Mouse (Mus musculus) adrenal gland, postnatal 14 days (tissue): Measurements from ENCODE around the gene Ankle1. TPM values are rescaled to one million over a fixed set of nuclear protein-coding genes. Genes with fewer than 3 reads are reported as not detected.
A peak's percentile ranks its signal among the peaks of the same experiment; 100 is the strongest.

Experiments
- DNase-seq: peaks from one replicate; pipeline ENCODE4 v3.0.0; 2021; ENCODE audit warnings: mixed read lengths
- total RNA-seq: library from RNA; stranded (reverse); gene quantifications from 2 replicates; pipeline ENCODE4 v1.2.3, GENCODE M21; 2021

The Ankle1 gene
- total RNA-seq, 1 experiment from 2014 or later: 5.8 TPM

GRCm38 (mm10) chr8:71381971-71382961 lies 23.5 kb upstream of the Ankle1 start:
- peak; percentile 94 for DNase-seq

GRCm38 (mm10) chr8:71383396-71383795 lies 22.4 kb upstream of the Ankle1 start:
- DNase-seq: peak; percentile 51

DNA sequence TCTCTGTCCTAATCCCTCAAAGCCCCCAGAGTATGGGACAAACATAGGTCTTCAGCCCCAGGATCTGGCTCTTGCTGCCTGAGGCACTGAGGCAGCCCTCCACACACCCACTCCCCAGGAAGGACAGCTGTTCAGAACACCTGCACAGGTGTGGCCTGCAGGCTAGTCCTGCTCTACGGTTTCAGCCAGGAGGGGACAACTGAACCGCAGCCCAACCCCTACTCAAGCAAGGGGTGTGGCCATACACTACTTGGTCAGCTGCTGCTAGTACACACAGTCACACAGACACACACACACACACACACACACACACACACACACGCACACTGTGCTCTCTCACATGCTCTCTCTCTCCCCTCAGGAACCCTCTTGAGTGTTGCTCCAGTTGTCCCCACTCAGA lies 21.9 kb upstream of the Ankle1 start:
- DNase-seq: no peak

- DNase-seq: no peak
Measured at GRCm38 (mm10) chr8:71385212-71385835, 20.5 kb upstream of the Ankle1 start.

- no peak for DNase-seq
Measured at GRCm38 (mm10) chr8:71388267-71388666, 17.5 kb upstream of the Ankle1 start.

GRCm38 (mm10) chr8:71391696-71392095 lies 14.1 kb upstream of the Ankle1 start:
- no peak for DNase-seq

GRCm38 (mm10) chr8:71392391-71392790 lies 13.4 kb upstream of the Ankle1 start:
- no peak for DNase-seq

GRCm38 (mm10) chr8:71392871-71393270 lies 12.9 kb upstream of the Ankle1 start:
- peak; percentile 75 for DNase-seq

GRCm38 (mm10) chr8:71394481-71394880 lies 11.3 kb upstream of the Ankle1 start:
- DNase-seq: peak; percentile 4

DNA sequence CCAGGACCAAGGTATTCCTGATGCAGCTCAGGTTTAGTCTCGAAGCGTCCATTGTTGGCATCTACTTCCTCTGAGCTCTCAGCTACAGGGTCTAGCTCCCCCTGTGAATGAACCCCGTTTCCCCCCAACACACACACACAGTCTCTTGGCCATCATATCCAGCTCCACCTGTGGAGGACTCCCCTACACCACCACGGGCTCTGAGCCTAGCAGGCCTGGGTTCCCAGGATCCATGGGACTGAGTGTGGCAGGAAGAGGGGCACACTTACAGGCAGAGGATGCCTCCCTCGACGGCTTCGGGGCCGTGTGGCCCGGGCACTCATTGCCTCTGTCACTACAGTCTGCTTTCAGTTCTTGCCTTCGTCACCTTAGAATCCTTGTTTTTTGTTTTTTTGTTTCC lies 10.7 kb upstream of the Ankle1 start:
- DNase-seq: no peak

DNA sequence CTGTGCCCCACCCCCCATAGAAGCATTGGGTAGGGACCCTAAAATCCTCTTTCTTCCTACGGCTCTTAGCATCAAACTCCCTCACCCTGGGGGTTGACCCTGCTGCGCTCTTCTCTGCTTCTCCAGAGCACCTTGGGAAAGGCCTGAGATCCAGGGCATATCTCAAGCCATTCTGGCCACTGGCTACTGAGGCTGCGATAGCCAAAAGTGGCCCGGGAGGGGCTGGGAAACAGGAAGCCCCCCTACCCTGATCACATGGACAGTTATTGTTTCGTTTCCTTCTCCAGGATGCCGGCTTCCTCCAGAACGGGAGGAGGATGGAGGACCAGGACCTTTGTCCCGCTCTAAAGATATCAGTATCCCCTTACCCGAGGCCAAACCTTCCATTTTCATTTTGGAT lies 10.2 kb upstream of the Ankle1 start, which contains the start of gene Ushbp1:
Gene Ushbp1, minus strand, starts transcription at position 174 of the 400 bp plus-strand sequence.
- DNase-seq: peak; percentile 49

DNA sequence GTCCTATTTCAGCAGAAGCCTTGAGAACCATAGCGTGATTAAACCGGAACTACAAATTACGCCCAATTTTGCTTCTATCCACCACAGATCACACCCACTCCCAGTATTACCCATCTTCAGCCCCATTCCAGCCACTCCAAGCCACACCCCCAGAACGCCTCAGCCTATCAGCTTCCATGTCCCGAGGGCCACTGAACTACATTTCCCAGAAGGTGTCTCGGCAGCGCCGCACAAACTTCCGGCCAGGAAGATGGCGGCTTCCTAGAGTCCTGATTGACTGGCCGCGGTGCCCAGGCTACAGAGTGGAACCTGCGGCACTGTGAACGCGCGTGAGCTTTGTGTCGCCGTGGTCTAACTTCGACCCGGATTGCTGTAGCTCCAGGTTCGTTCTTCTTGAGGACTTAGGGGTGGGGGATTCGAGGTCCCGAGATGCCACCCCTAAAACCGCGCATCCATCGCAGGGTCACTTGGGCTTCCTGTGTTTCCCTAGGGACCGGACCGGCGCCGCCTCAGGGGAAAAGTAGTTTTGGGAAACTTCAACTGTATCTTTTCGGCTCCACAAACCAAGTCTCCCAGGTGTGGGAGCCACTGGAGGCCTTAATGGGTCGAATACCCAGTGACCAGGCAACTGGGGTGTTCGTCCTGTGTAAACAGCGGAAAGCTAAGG lies 9.0 kb upstream of the Ankle1 start, which contains the start of gene Babam1:
Gene Babam1, plus strand, starts transcription at position 223 of the 667 bp plus-strand sequence.
- DNase-seq: peak; percentile 96

DNA sequence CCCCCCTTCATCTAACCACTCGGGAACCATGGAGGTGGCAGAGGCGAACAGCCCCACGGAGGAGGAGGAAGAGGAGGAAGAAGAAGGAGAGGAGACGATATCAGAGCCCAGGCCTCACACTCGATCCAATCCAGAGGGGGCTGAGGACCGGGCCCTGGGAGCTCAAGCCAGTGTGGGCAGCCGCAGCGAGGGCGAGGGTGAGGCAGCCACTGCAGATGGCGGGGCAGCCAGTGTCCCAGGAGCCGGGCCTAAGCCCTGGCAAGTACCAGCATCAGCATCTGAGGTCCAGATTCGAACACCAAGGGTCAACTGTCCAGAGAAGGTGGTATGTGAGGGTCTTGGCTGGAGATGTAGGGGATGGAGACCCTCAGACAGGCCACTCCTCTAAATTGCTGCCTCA lies 8.1 kb upstream of the Ankle1 start:
- no peak for DNase-seq

DNA sequence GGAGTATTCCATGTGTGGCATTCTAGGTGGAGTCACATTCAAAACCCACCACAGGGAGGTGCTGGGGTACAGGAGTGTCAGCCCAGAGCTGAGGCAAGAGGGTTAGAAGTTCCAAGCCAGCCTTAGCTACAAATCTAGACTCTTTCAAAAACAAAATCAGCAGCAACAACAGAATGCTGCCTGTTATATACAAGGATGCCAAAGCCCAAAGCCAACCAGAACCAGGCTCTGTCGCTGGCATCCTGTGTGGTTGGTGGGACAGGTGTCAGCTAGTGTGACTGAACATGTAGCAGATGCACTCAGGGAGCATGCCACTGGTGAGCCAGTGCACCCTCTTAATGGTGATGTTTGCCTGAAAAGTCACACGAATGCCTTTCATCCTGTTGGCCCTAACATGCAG lies 5.0 kb upstream of the Ankle1 start:
- DNase-seq: no peak

- no peak for DNase-seq
Measured at GRCm38 (mm10) chr8:71401454-71401853, 4.4 kb upstream of the Ankle1 start.

GRCm38 (mm10) chr8:71402446-71402964 lies 3.3 kb upstream of the Ankle1 start:
- DNase-seq: no peak

DNA sequence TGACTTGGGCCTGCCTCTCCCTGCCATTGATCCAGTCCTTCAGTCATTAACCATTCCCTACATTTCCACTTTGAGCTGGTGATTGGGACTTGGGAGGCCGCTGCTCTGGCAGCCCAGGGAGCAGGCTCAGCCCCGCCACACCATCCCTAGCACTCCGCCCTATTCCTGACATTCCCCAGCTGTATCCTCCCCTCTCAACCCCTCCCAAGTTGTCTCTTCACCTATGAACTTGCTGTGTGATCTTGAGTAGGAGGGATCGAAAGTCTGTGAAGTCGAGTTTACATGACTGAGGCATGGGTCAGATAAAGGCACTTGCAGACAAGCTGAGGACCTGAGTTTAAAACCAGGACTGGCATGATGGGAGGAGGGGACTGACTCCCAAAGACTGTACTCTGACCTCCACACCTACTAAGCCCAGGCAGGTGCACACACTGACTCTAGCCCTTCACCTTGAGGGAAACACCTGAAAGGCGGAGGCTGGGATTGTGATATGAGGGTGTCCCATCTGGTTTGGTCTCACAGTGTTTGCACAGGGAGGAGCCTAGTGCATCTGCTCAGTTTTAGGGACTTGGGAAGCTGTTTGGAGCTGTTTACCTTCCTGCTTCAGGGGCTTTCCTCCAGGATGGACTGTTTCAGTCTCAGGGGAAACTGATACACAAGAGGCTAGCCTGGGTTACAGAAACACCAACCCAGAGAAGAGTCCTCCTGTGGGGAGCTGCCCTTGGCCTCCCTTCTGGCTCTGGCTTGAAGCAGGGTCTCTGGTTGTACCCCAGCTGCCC lies 2.5 kb upstream of the Ankle1 start:
- no peak for DNase-seq

DNA sequence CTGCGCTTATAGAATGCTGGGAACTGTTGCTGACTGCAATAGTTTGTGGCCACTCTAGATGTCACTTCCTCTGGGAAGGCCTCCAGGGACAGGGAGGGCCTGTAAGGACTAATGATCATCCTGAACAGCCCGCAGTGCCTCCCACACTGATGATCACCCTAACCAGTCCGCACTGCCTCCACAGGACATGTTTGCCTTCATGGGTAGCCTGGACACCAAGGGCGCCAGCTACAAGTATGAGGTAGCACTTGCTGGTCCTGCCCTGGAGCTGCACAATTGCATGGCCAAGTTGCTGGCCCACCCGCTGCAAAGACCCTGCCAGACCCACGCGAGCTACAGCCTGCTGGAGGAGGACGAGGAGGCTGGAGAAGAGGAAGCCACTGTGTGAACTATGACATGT lies 1.8 kb upstream of the Ankle1 start:
- DNase-seq: no peak

DNA sequence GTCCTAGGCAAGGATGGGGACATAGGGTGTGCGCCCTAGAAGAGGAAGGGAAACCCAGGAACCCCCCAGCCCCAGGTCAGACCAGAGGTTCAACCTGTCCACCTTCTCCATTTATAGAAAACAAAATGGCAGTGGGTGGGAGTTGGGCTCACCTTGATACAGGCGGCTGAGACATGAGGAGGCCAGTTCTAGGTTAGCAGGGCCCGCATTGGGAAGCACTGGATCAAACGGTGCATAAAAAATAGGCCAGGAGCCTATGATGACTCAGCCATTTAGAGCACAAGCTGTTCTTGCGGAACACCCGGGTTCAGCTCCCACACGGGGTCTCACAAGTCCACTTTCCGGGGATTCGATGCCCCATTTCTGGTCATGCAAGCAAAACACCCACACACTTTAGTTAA lies 859 bp upstream of the Ankle1 start:
- DNase-seq: no peak

DNA sequence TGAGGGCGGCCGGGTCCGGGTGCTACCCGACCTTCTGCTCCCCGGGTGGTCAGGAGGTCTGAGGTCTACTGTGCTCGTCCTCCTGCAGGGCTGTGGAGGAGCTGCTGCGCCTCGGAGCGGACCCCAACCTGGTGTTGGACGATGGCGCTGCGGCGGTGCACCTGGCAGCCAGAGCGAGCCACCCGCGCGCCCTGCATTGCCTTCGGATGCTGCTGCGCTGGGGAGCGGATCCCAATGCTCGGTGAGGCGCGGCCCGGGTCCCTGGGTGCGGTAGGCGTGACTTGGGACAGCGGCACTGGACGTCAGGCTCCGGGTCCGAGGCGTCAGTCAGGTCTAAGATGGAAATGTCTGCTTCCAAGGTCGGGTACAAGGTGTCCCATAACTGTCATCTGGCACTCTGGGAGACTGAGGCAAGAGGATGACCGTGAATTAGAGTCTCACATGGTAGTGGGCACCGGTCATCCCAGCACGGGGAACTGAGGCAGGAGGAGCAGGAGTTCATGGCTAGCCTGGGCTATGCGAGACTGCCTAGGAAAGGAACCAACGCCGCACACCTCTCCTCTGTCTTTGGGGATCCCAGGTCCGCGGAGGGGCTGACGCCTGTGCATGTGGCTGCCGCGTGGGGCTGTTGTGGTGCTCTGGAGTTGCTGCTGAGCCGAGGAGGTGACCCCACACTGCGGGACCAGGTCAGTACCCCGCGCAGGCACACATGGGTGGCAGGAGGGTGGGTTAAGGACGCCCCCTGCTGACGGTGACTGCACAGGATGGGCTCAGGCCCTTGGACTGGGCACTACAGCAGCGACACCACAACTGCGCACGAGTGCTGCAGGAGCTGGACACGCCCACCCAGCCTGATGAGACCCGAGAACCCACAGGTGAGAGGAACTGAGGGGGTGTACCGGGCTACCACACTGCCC lies 547 bp downstream of the Ankle1 start:
- DNase-seq: peak; percentile 85

DNA sequence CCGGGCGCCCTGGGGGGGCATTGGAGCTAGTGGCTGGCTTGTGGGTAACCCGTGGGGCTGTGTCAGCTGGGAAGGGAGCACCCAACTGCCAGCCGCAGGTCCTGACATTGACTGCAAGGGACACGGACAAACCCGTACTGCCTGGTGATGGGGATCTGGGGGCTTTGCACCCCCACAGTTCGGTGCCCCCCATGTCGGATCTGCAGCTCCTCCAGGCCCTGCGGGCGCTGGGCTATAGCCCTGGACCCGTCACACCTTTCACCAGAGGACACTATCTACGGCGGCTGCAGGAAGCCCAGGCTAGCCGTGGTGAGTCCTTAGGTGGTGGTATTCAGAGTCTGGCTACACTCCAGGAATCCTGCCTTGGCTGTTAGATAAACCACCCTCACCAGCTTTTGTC lies 1.6 kb downstream of the Ankle1 start:
- no peak for DNase-seq
